Mouse (Mus musculus) bone marrow macrophage, adult 2 months (primary cell): Measurements from ENCODE around the gene H2al1f.
"Not testable (repeated sequence)": the region's sequence is repeated elsewhere in the genome, so short reads cannot be mapped to it uniquely, and the experiment has no call there.

Source experiments
- CTCF ChIP-seq: IDR thresholded peaks from 2 replicates; pipeline ENCODE4 v1.5.1; 2012; ENCODE audit warnings: low read depth, mild to moderate bottlenecking, low read length, moderate library complexity
- POLR2A ChIP-seq: IDR thresholded peaks from 2 replicates; pipeline ENCODE4 v1.6.1; 2012; ENCODE audit warnings: mild to moderate bottlenecking, low read depth, low read length, borderline replicate concordance

DNA sequence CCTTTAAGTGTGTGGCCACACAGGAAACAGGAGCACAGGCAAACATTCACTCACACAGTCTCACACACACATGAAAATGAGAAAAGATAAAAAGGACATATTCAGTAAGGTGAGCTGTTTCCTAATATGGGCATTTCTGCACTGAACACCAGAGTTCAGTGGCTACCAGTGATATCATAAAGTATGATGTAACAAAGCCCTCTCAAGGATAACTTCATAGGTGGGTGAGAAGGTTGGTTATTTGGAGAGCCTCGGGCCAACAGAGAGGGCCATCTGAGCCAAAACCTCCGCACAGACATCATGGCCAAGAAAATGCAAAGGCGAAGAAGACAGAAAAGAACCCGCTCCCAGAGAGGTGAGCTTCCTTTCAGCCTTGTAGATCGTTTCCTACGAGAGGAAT lies at the start of gene H2al1f:
- TF ChIP-seq CTCF, POLR2A: not testable (repeated sequence)
